Mouse (Mus musculus): ENCODE results near the gene Pigp. TPM values are rescaled to one million over a fixed set of nuclear protein-coding genes. Genes with fewer than 3 reads are reported as not detected.
A peak's percentile ranks its signal among the peaks of the same experiment; 100 is the strongest.

The Pigp gene
- total and polyA plus RNA-seq, 3 experiments: 63.8 to 163 (median 103) TPM

DNA sequence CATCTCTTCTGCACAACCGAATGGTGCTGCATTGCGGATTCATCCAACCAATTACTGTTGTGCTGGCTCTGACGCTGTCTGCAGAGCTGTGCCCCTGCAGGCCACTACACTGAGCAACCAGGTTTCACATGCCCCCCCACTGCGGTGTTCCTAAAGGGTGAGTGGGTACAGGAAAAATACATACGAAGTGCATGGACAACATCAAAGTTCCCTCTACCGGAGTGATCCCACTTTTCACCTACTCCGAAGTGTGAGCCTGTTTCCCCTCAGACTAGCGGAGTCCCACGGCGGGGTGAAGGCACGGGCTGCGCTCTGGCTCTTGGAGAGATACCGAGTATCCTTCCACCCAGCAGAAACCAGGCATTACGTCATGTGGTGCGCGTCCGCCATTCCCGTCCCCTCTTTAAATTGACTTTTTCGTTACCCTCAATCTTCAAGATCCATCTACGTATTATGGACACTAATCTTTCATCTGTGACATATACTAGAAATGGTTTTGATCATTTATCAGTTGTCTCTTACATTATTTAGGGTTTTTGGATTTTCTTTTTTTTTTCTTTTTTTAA lies 58.9 kb downstream of the Pigp start (continued):
- TF ChIP-seq ZNF384 (IDR thresholded peaks at IDR 0.05; ENCODE audit: low read depth, low read length): peak; percentile 96
- TF ChIP-seq ETS1 (conservative IDR thresholded peaks at IDR 0.05; ENCODE audit: low read depth, low read length): peak; percentile 48; the same call in 1 of the 2 replicates
- no peak; the same call in none of the 2 replicates for TF ChIP-seq TCF12 (IDR thresholded peaks at IDR 0.05; ENCODE audit: low read depth, low read length)
- TF ChIP-seq TBP (conservative IDR thresholded peaks at IDR 0.05; ENCODE audit: low read depth, low read length): peak; percentile 91
- TF ChIP-seq USF1 (IDR thresholded peaks at IDR 0.05; ENCODE audit: low read depth, low read length): no peak
- TF ChIP-seq IRF4 (IDR thresholded peaks at IDR 0.05; ENCODE audit: low read depth, low read length): peak; percentile 52
- peak in 1 of 2 experiments; percentile 41; a peak in 2 of 4 replicates for TF ChIP-seq CTCF (conservative IDR thresholded peaks at IDR 0.05 in 1 of 2, IDR thresholded peaks at IDR 0.05 in 1 of 2; ENCODE audit: low read depth in 2 of 2, low read length in 2 of 2)
- peak; percentile 73; the same call in 1 of the 2 replicates for TF ChIP-seq MEF2A (IDR thresholded peaks at IDR 0.05; ENCODE audit: borderline replicate concordance, low read depth, low read length)
- TF ChIP-seq PAX5 (IDR thresholded peaks at IDR 0.05; ENCODE audit: low read length): no peak

DNA sequence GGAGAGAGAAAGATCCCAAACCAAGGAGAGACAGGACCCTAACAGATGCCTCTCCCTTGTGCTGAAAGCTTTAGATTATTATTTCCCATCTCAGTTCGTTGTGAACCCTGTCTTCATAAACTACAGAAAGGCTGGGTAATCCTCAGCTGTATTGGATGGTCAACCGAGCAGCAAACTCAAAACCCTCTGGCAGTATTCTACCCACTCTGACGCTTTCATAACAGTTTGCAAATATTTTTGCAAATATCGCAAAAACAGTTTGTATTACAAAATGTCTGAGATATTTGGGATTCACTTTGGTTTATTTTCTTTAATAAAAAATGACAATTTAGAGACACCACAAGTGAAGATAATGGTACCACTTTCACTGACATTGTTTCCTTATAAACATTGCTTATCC lies 59.7 kb downstream of the Pigp start:
- peaks cover 0 to 14% of the 10 kb centered on the region in 2 experiments for H3K36me3 ChIP-seq (replicated peaks in 1 of 2; ENCODE audit: control insufficient read depth in 1 of 2, insufficient read depth in 1 of 2, low read length in 1 of 2)
- peak overlapping the region in 2 of 3 experiments; percentile 72 to 76 for H3K4me3 ChIP-seq (replicated peaks in 1 of 3; ENCODE audit: low read depth in 2 of 3, low read length in 2 of 3, poor library complexity in 1 of 3)
- no peaks in the 10 kb centered on the region for H3K79me2 ChIP-seq (replicated peaks; ENCODE audit: control insufficient read depth, extremely low read depth, insufficient read depth, poor library complexity, severe bottlenecking)
- TF ChIP-seq MAX (IDR thresholded peaks at IDR 0.05; ENCODE audit: low read length) (no peak), PAX5 (IDR thresholded peaks at IDR 0.05; ENCODE audit: low read length) (no peak), SIN3A (IDR thresholded peaks at IDR 0.05; ENCODE audit: low read length) (no peak), ZKSCAN1 (IDR thresholded peaks at IDR 0.05; ENCODE audit: borderline replicate concordance, low read depth, low read length) (no peak), HCFC1 (IDR thresholded peaks at IDR 0.05; ENCODE audit: low read depth, low read length) (no peak), TBP (conservative IDR thresholded peaks at IDR 0.05; ENCODE audit: low read depth, low read length) (no peak), JUND (conservative IDR thresholded peaks at IDR 0.05; ENCODE audit: low read depth, low read length) (no peak), ZNF384 (IDR thresholded peaks at IDR 0.05; ENCODE audit: low read depth, low read length) (no peak), MEF2A (IDR thresholded peaks at IDR 0.05; ENCODE audit: borderline replicate concordance, low read depth, low read length) (no peak)
- DNase-seq (ENCODE audit: extremely low read depth): no peak
- no peak overlapping the region for H3K27ac ChIP-seq (ENCODE audit: insufficient read depth, low read depth)
- peaks cover 1% of the 10 kb centered on the region for H3K27me3 ChIP-seq (replicated peaks)
- H3K4me1 ChIP-seq (ENCODE audit: control insufficient read depth in 1 of 2, insufficient read depth in 2 of 2): peaks cover 2 to 25% of the 10 kb centered on the region in 2 experiments; a peak in 3 of 4 replicates
- in situ Hi-C loops (cut with MboI; ENCODE audit: low pct_ligation_motif_present, low pct_unique_long_range_greater_than_20kb, low sequenced_read_pairs) (no loop called here), dilution Hi-C loops (cut with MboI; ENCODE audit: extremely low pct_ligation_motif_present, extremely low pct_unique_long_range_greater_than_20kb, low sequenced_read_pairs) (no loop called here)
- no peaks in the 10 kb centered on the region for H3K9me3 ChIP-seq (replicated peaks; ENCODE audit: low read length)
- peak overlapping the region; percentile 74 for H3K9ac ChIP-seq (ENCODE audit: insufficient read depth, low read depth)
- H3K4me2 ChIP-seq (ENCODE audit: insufficient read depth, low read depth, poor library complexity, severe bottlenecking): peak overlapping the region; percentile 76

DNA sequence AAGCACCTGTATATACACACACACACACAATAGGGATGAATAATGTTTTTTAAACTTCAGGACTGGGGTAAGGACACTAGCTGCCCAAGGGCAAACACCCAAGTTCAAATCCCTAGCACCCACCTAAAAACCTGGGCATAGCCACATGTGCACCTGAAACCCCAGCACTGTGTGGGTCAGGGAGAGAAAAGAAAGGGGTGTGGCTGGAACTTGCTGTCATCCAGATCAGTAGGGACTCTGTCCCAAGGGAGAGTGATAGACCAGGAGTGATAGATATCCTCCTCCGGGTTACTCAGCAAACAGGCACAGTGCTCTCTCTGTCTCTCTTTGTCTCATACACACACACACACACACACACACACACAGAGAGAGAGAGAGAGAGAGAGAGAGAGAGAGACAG lies 60.2 kb downstream of the Pigp start:
- DNase-seq (ENCODE audit: extremely low read depth): no peak
- peaks cover 0 to 18% of the 10 kb centered on the region in 2 experiments for H3K36me3 ChIP-seq (replicated peaks in 1 of 2; ENCODE audit: control insufficient read depth in 1 of 2, insufficient read depth in 1 of 2, low read length in 1 of 2)
- in situ Hi-C loops (cut with MboI; ENCODE audit: low pct_ligation_motif_present, low pct_unique_long_range_greater_than_20kb, low sequenced_read_pairs) (no loop called here), dilution Hi-C loops (cut with MboI; ENCODE audit: extremely low pct_ligation_motif_present, extremely low pct_unique_long_range_greater_than_20kb, low sequenced_read_pairs) (no loop called here)
- peak overlapping the region; percentile 76; the same call in 1 of the 2 replicates for H3K4me2 ChIP-seq (ENCODE audit: insufficient read depth, low read depth, poor library complexity, severe bottlenecking)
- no peak for TF ChIP-seq PAX5 (IDR thresholded peaks at IDR 0.05; ENCODE audit: low read length)
- no peak for TF ChIP-seq E2F4 (IDR thresholded peaks at IDR 0.05; ENCODE audit: insufficient replicate concordance, low read depth, low read length)
- no peak for TF ChIP-seq ZKSCAN1 (IDR thresholded peaks at IDR 0.05; ENCODE audit: borderline replicate concordance, low read depth, low read length)
- H3K9ac ChIP-seq (ENCODE audit: insufficient read depth, low read depth): peak overlapping the region; percentile 74
- peaks cover 1% of the 10 kb centered on the region for H3K27me3 ChIP-seq (replicated peaks)
- no peaks in the 10 kb centered on the region for H3K9me3 ChIP-seq (replicated peaks; ENCODE audit: low read length)
- H3K4me3 ChIP-seq (replicated peaks in 1 of 3; ENCODE audit: low read depth in 2 of 3, low read length in 2 of 3, poor library complexity in 1 of 3): no peak overlapping the region
- no peaks in the 10 kb centered on the region for H3K79me2 ChIP-seq (replicated peaks; ENCODE audit: control insufficient read depth, extremely low read depth, insufficient read depth, poor library complexity, severe bottlenecking)
- H3K4me1 ChIP-seq (ENCODE audit: control insufficient read depth in 1 of 2, insufficient read depth in 2 of 2): peaks cover 2 to 25% of the 10 kb centered on the region in 2 experiments; a peak in 3 of 4 replicates
- no peak overlapping the region for H3K27ac ChIP-seq (ENCODE audit: insufficient read depth, low read depth)

Data from CH12.LX (cell line).